Mouse (Mus musculus): ENCODE measurements around the gene Zfp810.
A peak's percentile ranks its signal among the peaks of the same experiment; 100 is the strongest.

The Zfp810 gene

DNA sequence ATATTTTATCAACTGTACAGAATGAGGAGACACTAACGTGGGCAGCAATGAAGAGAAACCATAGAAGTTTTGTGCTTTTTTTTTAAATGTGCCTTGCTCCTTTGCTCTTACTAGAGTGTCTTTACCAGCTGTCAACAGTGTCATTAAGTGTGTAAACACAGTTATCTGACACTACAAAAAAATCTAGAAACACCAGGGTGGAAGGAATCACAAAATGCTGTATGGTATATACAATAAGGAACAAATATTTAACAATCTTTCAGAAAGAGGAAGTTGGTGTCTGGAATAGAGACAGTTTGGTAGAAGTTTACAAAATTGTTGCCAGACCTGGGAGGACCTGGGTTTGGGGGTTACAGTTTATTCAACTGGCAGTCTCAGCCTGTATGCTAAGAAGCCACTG is 45.9 kb downstream of the Zfp810 start:
- DNase-seq (ENCODE audit: inconsistent age in 2 of 2, low spot score in 1 of 2): no peak

- no peak for DNase-seq (ENCODE audit: inconsistent age in 2 of 2, low spot score in 1 of 2)
Observed at GRCm38 (mm10) chr9:22260092-22260422, 47.4 kb downstream of the Zfp810 start.

- peak; percentile 71 to 90 for DNase-seq (ENCODE audit: inconsistent age in 2 of 2, low spot score in 1 of 2)
Observed at GRCm38 (mm10) chr9:22259184-22260091, 48.0 kb downstream of the Zfp810 start, which contains the start of gene Zfp599. TSS of gene Zfp599 (minus strand) at chr9:22259895.

- DNase-seq (ENCODE audit: inconsistent age in 2 of 2, low spot score in 1 of 2): no peak
Observed at GRCm38 (mm10) chr9:22258784-22259183, 48.7 kb downstream of the Zfp810 start.

DNA sequence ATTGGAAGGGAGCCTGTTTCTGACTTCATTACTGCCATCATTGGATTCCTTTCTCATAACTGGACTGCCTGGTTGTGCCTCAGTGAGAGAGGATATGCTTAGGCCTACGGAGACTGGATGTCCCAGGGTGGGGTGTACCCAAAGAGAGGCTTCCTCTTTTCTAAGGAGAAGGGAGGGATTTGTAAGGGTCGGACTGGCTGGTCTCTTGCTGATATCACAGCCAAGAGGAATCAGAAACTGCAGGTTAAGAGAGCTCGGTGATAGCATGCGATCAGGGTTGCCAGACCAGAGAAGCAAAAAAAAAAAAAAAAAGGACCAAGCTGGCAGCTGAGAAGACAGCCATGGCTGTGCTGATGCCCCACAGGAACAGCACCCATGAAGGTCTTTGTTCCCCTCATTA is 50.9 kb downstream of the Zfp810 start:
- DNase-seq (ENCODE audit: inconsistent age in 2 of 2, low spot score in 1 of 2): peak in 1 of 2 experiments; percentile 17

- no peak for DNase-seq (ENCODE audit: inconsistent age in 2 of 2, low spot score in 1 of 2)
Observed at GRCm38 (mm10) chr9:22244242-22244641, 63.2 kb downstream of the Zfp810 start.

- DNase-seq (ENCODE audit: inconsistent age in 2 of 2, low spot score in 1 of 2): no peak
Observed at GRCm38 (mm10) chr9:22240001-22240400, 67.4 kb downstream of the Zfp810 start.

DNA sequence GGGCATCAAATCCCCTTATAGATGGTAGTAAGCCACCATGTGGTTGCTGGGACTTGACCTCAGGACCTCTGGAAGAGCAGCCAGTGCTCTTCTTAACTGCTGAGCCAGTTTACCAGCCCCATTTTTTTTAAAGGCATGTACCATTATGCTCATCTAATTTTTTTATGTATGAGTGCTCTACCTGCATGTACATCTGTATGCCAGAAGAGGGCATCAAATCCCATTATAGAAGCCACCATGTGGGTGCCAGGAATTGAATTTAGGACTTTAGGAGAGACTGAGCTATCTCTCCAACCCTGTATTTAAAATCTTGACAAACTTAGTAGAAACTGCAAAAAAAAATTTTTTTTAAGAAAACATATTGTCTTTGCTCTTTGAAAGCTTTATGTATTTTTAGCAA is 76.9 kb downstream of the Zfp810 start:
- no peak for DNase-seq (ENCODE audit: inconsistent age in 2 of 2, low spot score in 1 of 2)

GRCm38 (mm10) chr9:22230061-22230460 is 77.4 kb downstream of the Zfp810 start:
- DNase-seq (ENCODE audit: inconsistent age in 2 of 2, low spot score in 1 of 2): peak in 1 of 2 experiments; percentile 49

GRCm38 (mm10) chr9:22229386-22230026 is 77.9 kb downstream of the Zfp810 start:
- no peak for DNase-seq (ENCODE audit: inconsistent age in 2 of 2, low spot score in 1 of 2)

DNA sequence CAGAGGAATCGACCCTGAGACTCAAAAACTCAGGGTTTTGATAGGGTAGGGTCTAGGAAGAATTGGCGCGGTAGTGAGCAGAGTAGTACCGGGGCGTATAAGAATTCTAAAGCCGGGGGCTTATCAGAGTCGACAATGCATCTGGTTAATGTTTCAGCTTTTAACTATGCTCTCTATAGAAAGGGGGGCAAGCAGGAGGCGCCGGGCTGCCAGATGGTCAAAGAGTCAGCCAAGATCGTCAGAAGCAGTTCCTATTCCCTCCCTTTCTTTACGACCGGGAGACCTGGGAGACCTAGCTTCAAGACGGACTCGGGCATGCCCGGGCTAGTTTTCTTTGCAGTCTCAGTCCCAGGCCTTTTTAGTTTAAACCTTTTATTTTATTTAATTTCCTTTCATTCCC is 80.6 kb downstream of the Zfp810 start:
- peak in 1 of 2 experiments; percentile 61 for DNase-seq (ENCODE audit: inconsistent age in 2 of 2, low spot score in 1 of 2)

All from adrenal gland, adult (tissue).